ENCODE assay signal across 11 mouse cellular contexts in the genomic region with DNA sequence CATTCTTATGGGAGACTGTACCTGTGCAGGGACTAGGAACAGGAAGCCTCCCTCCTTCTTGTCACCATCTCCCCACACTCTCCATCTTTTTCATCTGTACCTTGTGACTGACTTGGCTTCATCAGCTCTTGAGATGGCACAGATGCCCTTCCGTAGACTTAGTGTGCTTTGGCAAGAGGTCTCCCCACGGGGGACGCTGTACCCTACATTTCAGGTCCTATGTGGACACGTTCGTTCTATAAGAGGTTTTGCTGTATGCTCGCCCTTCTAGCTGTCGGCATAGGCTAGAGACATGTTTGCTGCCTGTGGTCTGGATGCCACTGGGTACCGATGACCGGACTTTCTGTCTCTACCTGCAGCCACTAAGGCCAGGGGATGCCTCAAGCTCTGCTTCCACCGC. TPM values are rescaled to one million over a fixed set of nuclear protein-coding genes. Genes with fewer than 3 reads are reported as not detected.
"Had no signal": no experiment of that assay in that cellular context is flagged by ENCODE, and none has a peak within 500 bp of the region (broad histone marks: within the 10 kb centered on the region; RNA-seq: fewer than 3 reads in every experiment).

No protein-coding gene starts in this region.

- H3K4me3 ChIP-seq: limb, embryonic 13.5 days; midbrain, embryonic 12.5 days had no signal

- H3K36me3 ChIP-seq: limb, embryonic 13.5 days; midbrain, embryonic 12.5 days had no signal

- H3K9me3 ChIP-seq: limb, embryonic 13.5 days; midbrain, embryonic 12.5 days had no signal

- H3K27ac ChIP-seq: limb, embryonic 13.5 days; liver, embryonic 14.5 days; midbrain, embryonic 12.5 days had no signal

- H3K4me2 ChIP-seq: limb, embryonic 13.5 days; midbrain, embryonic 12.5 days had no signal

- DNase-seq: left cerebral cortex, postnatal 4 days; right cerebral cortex, adult 18-20 months; right cerebral cortex, postnatal 25 days; thymus, postnatal 36 days had no signal

- ATAC-seq: midbrain, embryonic 16.5 days had no signal

- H3K9ac ChIP-seq: limb, embryonic 13.5 days; liver, embryonic 14.5 days; midbrain, embryonic 12.5 days had no signal

RNA-seq across cellular contexts. Expression of a gene that starts 6.8 kb away (rescaled TPM):
- polyA plus RNA-seq: liver, adult 2 months had no signal

RNA-seq across cellular contexts. Expression of a gene that starts 28.3 kb away (rescaled TPM):
- total RNA-seq: left cerebral cortex, postnatal 4 days; liver, adult 2 months; megakaryocyte-erythroid progenitor cell, adult 5-6 weeks had no signal
- polyA plus RNA-seq: liver, adult 2 months; liver, embryonic 14.5 days had no signal

RNA-seq across cellular contexts. Expression of a gene that starts 52.3 kb away (rescaled TPM):
- total RNA-seq: layer of hippocampus, postnatal 14 days; megakaryocyte-erythroid progenitor cell, adult 5-6 weeks had no signal
